In genomic region chr2:44029865-44030264, GRCm38 (mm10) we compare ENCODE assay signal across 19 mouse cellular contexts.
"Had no signal": no experiment of that assay in that cellular context is flagged by ENCODE, and none has a peak within 500 bp of the region (broad histone marks: within the 10 kb centered on the region; RNA-seq: fewer than 3 reads in every experiment).

No protein-coding gene starts in this region.

- H3K9me3 ChIP-seq: limb, embryonic 10.5 days; limb, embryonic 13.5 days; liver, embryonic 13.5 days; midbrain, embryonic 12.5 days; neural tube, embryonic 13.5 days; stomach, embryonic 15.5 days had no signal

- H3K27ac ChIP-seq: limb, embryonic 10.5 days; limb, embryonic 13.5 days; liver, embryonic 13.5 days; midbrain, embryonic 12.5 days; neural tube, embryonic 13.5 days; stomach, embryonic 15.5 days had no signal

- H3K27me3 ChIP-seq: limb, embryonic 13.5 days; liver, embryonic 13.5 days; midbrain, embryonic 12.5 days; neural tube, embryonic 13.5 days; stomach, embryonic 15.5 days had no signal

- H3K4me1 ChIP-seq: limb, embryonic 10.5 days; limb, embryonic 13.5 days; liver, embryonic 13.5 days; midbrain, embryonic 12.5 days; neural tube, embryonic 13.5 days; stomach, embryonic 15.5 days had no signal

- H3K4me2 ChIP-seq: limb, embryonic 13.5 days; liver, embryonic 13.5 days; midbrain, embryonic 12.5 days; neural tube, embryonic 13.5 days; stomach, embryonic 15.5 days had no signal

- ATAC-seq: midbrain, embryonic 16.5 days had no signal

- H3K36me3 ChIP-seq: limb, embryonic 10.5 days; limb, embryonic 13.5 days; liver, embryonic 13.5 days; midbrain, embryonic 12.5 days; neural tube, embryonic 13.5 days; stomach, embryonic 15.5 days had no signal

- DNase-seq: kidney, adult 18-20 months; kidney, adult 9 months; kidney, postnatal 14 days; kidney, postnatal 4 days; liver, embryonic 13.5 days; lung, adult 2 months; lung, postnatal 14 days; lung, postnatal 4 days; retina, postnatal 1 day; right cerebral cortex, postnatal 25 days; spleen, adult 18-20 months; thymus, postnatal 25 days had no signal

- H3K4me3 ChIP-seq: limb, embryonic 10.5 days; limb, embryonic 13.5 days; liver, embryonic 13.5 days; midbrain, embryonic 12.5 days; myocyte; neural tube, embryonic 13.5 days; stomach, embryonic 15.5 days had no signal

- H3K9ac ChIP-seq: limb, embryonic 13.5 days; liver, embryonic 13.5 days; midbrain, embryonic 12.5 days; neural tube, embryonic 13.5 days; stomach, embryonic 15.5 days had no signal
